Mouse (Mus musculus): ENCODE measurements at regions not wholly inside any gene's neighbourhood (a gene's known extent, or its start where the extent isn't known, plus 50 kb on each side); places are given as distances from the start of the nearest gene placed in this dataset.

DNA sequence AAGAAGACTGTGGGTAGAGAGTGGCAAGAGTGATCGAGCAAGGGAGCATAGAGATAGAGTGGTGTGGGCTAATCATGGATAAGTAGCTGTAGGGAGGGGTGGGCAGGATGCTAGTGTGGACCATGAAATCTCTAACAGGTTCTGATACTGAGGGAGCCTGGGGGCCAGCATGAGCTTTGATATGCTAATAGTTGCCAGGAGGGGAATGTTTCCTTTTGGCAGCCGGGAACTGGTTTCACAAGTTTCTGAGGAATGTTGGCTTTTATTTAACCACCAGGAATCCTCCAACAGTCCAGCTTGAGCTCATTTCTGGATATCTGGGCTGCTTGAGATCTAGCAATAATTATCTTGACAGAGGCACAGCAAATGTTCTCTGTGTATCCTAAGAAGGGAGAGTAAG, 167.7 kb upstream of the Fggy start:
- no peaks in the 10 kb centered on the region for H3K9me3 ChIP-seq (replicated peaks)
- no peak; the same call in 1 of the 2 replicates for ATAC-seq
- no peaks in the 10 kb centered on the region for H3K27me3 ChIP-seq
- no peaks in the 10 kb centered on the region for H3K36me3 ChIP-seq (ENCODE audit: poor library complexity, severe bottlenecking)
- H3K4me3 ChIP-seq, result no peak overlapping the region
- 45% methylated on average over 2 of the region's 2 CpGs for WGBS
- peaks cover 7% of the 10 kb centered on the region; the same call in 1 of the 2 replicates for H3K4me1 ChIP-seq
- no peak overlapping the region for H3K9ac ChIP-seq
- H3K4me2 ChIP-seq, result no peak overlapping the region
- H3K27ac ChIP-seq, result no peak overlapping the region

DNA sequence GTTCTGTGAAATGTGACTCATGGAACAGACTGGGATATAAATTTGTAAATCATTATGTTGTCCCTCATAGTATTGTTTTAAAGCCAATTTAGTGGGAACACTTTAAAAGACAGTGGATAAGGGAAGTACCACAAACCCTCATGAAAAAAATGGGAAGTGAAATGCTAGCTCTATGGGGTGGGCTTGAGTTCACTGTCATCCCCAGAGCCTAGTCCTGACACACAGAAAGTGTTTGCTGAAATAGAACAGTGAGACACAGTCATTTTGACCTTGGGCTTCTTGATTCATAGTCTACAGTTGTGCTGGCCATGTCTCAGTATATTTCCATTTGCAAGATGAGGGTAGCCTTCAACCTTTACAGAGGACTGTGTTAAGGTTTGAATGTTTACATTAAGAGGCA, 166.8 kb upstream of the Fggy start:
- no peaks in the 10 kb centered on the region for H3K36me3 ChIP-seq (ENCODE audit: poor library complexity, severe bottlenecking)
- no peaks in the 10 kb centered on the region for H3K27me3 ChIP-seq
- H3K27ac ChIP-seq, result no peak overlapping the region
- peaks cover 7% of the 10 kb centered on the region; the same call in 1 of the 2 replicates for H3K4me1 ChIP-seq
- ATAC-seq, result no peak
- H3K9ac ChIP-seq, result no peak overlapping the region
- no peak overlapping the region for H3K4me3 ChIP-seq
- no peak overlapping the region for H3K4me2 ChIP-seq
- no peaks in the 10 kb centered on the region for H3K9me3 ChIP-seq (replicated peaks)

DNA sequence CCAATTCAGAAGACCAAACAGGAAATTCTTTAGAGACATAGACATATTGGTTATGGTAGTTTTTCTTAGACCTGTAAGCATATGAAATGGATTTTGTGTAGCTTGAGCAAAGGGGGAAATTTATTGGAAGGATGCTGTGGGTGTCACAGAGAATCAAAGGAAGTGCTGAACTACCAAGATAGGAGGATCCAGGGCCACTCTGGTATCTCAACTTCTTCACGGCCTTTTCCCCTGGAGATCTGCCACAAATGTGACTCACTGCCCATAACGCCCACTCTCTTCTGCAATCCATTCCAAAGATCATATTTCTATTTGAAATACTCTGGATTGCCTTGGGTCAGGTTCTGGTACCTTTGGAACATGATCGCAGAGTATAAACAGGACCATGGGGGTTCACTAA, 161.6 kb upstream of the Fggy start:
- H3K4me1 ChIP-seq, result no peaks in the 10 kb centered on the region
- 91% methylated on average over 3 of the region's 3 CpGs for WGBS
- ATAC-seq, result no peak
- H3K27ac ChIP-seq, result no peak overlapping the region
- H3K4me3 ChIP-seq, result no peak overlapping the region
- H3K4me2 ChIP-seq, result no peak overlapping the region
- no peak overlapping the region for H3K9ac ChIP-seq
- no peaks in the 10 kb centered on the region for H3K9me3 ChIP-seq (replicated peaks)
- H3K36me3 ChIP-seq (ENCODE audit: poor library complexity, severe bottlenecking), result no peaks in the 10 kb centered on the region
- H3K27me3 ChIP-seq, result no peaks in the 10 kb centered on the region

DNA sequence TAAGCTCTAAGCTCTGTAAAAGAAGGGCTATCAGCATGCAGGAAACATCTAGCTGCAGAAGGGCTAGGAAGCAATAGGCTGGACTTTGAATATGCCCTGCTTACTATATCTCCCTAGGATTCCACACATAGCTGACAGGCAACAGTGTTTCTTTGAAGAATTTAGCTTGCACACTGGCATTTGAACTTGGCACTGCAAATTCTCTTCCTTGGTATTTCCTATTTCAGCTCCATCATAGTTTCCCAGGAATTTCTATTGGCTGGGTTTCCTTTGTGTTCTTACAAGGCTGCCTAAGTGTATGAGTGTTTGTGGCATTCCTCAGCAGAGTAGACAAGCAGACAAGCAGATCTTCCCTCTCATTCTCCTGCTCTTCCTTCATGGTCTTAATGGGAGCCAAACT, 159.0 kb upstream of the Fggy start:
- Histone ChIP-seq H3K4me1 (no peaks in the 10 kb centered on the region), H3K27ac (no peak overlapping the region), H3K9ac (no peak overlapping the region), H3K4me2 (no peak overlapping the region), H3K9me3 (replicated peaks) (no peaks in the 10 kb centered on the region), H3K36me3 (ENCODE audit: poor library complexity, severe bottlenecking) (no peaks in the 10 kb centered on the region), H3K27me3 (no peaks in the 10 kb centered on the region), H3K4me3 (no peak overlapping the region)
- ATAC-seq, result no peak

GRCm38 (mm10) chr4:95402273-95402672, 155.0 kb upstream of the Fggy start:
- no peaks in the 10 kb centered on the region for H3K4me1 ChIP-seq
- H3K9me3 ChIP-seq (replicated peaks), result no peaks in the 10 kb centered on the region
- WGBS, result 77% methylated on average over 6 of the region's 6 CpGs
- H3K9ac ChIP-seq, result no peak overlapping the region
- no peak for ATAC-seq
- H3K36me3 ChIP-seq (ENCODE audit: poor library complexity, severe bottlenecking), result no peaks in the 10 kb centered on the region
- H3K4me3 ChIP-seq, result no peak overlapping the region
- H3K27ac ChIP-seq, result no peak overlapping the region
- no peaks in the 10 kb centered on the region for H3K27me3 ChIP-seq
- H3K4me2 ChIP-seq, result no peak overlapping the region

DNA sequence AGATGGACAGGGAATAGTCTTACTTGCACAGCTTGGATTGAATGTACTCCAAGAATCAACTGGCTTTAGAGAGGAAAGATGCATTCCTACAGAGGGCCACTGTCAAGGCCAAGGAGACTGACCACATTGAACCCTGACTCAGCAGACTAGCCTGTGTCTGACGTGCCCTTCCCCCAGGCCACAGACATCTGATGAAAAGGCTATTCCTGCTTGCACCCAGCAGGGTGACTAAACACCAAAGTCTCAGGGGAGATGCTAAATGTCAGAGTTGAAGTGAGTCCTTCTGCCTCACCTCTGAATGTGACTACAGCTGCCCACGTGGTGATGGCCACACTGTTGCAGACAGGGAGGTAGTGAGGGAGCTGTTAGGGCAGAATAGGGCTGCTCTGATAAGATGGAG, 140.2 kb upstream of the Fggy start:
- Histone ChIP-seq H3K27me3 (no peaks in the 10 kb centered on the region), H3K36me3 (ENCODE audit: poor library complexity, severe bottlenecking) (no peaks in the 10 kb centered on the region), H3K27ac (no peak overlapping the region), H3K9me3 (replicated peaks) (0 out of 2 replicates have a peak, but pooled peaks cover 2% of the 10 kb centered on the region), H3K4me1 (no peaks in the 10 kb centered on the region), H3K9ac (no peak overlapping the region), H3K4me2 (no peak overlapping the region), H3K4me3 (no peak overlapping the region)
- WGBS, result 44% methylated on average over 2 of the region's 2 CpGs
- ATAC-seq, result no peak

- Histone ChIP-seq H3K27me3 (no peaks in the 10 kb centered on the region), H3K27ac (no peak overlapping the region), H3K4me1 (no peaks in the 10 kb centered on the region), H3K4me2 (no peak overlapping the region), H3K4me3 (no peak overlapping the region), H3K9ac (no peak overlapping the region), H3K9me3 (replicated peaks) (no peaks in the 10 kb centered on the region), H3K36me3 (ENCODE audit: poor library complexity, severe bottlenecking) (no peaks in the 10 kb centered on the region)
- ATAC-seq, result no peak
- WGBS, result 82% methylated on average over 1 of the region's 1 CpGs
These were observed 130.7 kb upstream of the Fggy start for GRCm38 (mm10) chr4:95426563-95426962.

DNA sequence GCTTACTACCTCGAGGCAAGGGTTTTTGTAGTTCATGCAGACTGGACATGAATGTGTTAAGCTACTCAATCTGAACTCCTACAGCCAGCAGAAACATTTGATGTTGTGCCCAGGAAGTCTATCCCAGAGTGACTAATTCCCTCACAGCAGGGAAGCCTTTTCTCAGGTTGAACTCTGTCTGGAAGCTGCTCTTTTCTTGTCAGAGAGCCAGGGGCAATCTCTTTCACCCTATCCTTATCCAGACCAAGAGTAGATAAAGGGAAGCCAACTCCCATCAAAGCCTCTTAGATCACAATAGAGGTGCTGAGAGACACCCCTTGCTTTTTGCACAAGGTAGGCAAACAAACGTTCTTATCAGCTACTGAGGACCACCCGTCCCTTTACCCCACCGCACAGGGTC, 122.8 kb upstream of the Fggy start:
- ATAC-seq, result no peak
- 16% methylated on average over 4 of the region's 4 CpGs for WGBS
- no peak overlapping the region for H3K4me3 ChIP-seq
- no peaks in the 10 kb centered on the region for H3K36me3 ChIP-seq (ENCODE audit: poor library complexity, severe bottlenecking)
- H3K4me2 ChIP-seq, result no peak overlapping the region
- no peaks in the 10 kb centered on the region for H3K9me3 ChIP-seq (replicated peaks)
- H3K27ac ChIP-seq, result no peak overlapping the region
- H3K4me1 ChIP-seq, result peaks cover 4% of the 10 kb centered on the region; the same call in 1 of the 2 replicates
- no peaks in the 10 kb centered on the region for H3K27me3 ChIP-seq
- H3K9ac ChIP-seq, result no peak overlapping the region

- Histone ChIP-seq H3K36me3 (ENCODE audit: poor library complexity, severe bottlenecking) (no peaks in the 10 kb centered on the region), H3K9me3 (replicated peaks) (no peaks in the 10 kb centered on the region), H3K27ac (no peak overlapping the region), H3K4me1 (peaks cover 4% of the 10 kb centered on the region; the same call in 1 of the 2 replicates), H3K27me3 (no peaks in the 10 kb centered on the region), H3K4me3 (no peak overlapping the region), H3K4me2 (no peak overlapping the region), H3K9ac (no peak overlapping the region)
- WGBS, result 56% methylated on average over 4 of the region's 4 CpGs
- ATAC-seq, result no peak
These were observed 122.2 kb upstream of the Fggy start for GRCm38 (mm10) chr4:95435080-95435479.

- Histone ChIP-seq H3K4me2 (no peak overlapping the region), H3K9me3 (replicated peaks) (no peaks in the 10 kb centered on the region), H3K27ac (no peak overlapping the region), H3K4me1 (peaks cover 2% of the 10 kb centered on the region; the same call in 1 of the 2 replicates), H3K27me3 (no peaks in the 10 kb centered on the region), H3K36me3 (ENCODE audit: poor library complexity, severe bottlenecking) (no peaks in the 10 kb centered on the region), H3K4me3 (no peak overlapping the region), H3K9ac (no peak overlapping the region)
- 14% methylated on average over 1 of the region's 1 CpGs for WGBS
- no peak for ATAC-seq
These were observed 117.5 kb upstream of the Fggy start for GRCm38 (mm10) chr4:95439834-95440233.

GRCm38 (mm10) chr4:95443854-95444811, 113.2 kb upstream of the Fggy start:
- ATAC-seq, result no peak
- Histone ChIP-seq H3K9me3 (replicated peaks) (no peaks in the 10 kb centered on the region), H3K9ac (no peak overlapping the region), H3K36me3 (ENCODE audit: poor library complexity, severe bottlenecking) (no peaks in the 10 kb centered on the region), H3K27me3 (no peaks in the 10 kb centered on the region), H3K4me3 (no peak overlapping the region), H3K4me2 (no peak overlapping the region), H3K4me1 (no peaks in the 10 kb centered on the region), H3K27ac (no peak overlapping the region)
- WGBS, result 51% methylated on average over 12 of the region's 12 CpGs

DNA sequence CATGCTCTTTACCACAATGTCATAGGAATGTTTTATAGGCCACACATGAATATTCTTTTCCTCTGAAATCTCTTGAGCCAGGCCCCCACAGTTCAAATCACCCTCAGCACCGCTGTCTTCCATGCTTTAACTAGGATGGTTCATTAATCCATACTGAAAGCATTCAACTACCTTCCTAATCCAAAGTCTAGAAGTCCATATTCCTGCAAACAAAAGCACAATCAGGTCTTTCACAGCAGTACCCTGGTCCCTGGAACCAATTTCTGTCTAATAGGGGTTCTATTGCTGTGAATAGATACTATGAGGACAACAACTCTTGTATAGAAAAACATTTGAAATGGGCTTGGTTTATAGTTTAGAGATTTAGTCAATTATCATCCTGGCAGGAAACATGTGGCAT, 107.0 kb upstream of the Fggy start:
- no peak overlapping the region for H3K4me2 ChIP-seq
- H3K4me1 ChIP-seq, result no peaks in the 10 kb centered on the region
- H3K4me3 ChIP-seq, result no peak overlapping the region
- no peak overlapping the region for H3K9ac ChIP-seq
- H3K36me3 ChIP-seq (ENCODE audit: poor library complexity, severe bottlenecking), result no peaks in the 10 kb centered on the region
- H3K9me3 ChIP-seq (replicated peaks), result no peaks in the 10 kb centered on the region
- H3K27ac ChIP-seq, result no peak overlapping the region
- H3K27me3 ChIP-seq, result no peaks in the 10 kb centered on the region
- WGBS, result 30% methylated on average over 1 of the region's 1 CpGs
- ATAC-seq, result no peak

GRCm38 (mm10) chr4:95451831-95452230, 105.5 kb upstream of the Fggy start:
- Histone ChIP-seq H3K27ac (no peak overlapping the region), H3K27me3 (no peaks in the 10 kb centered on the region), H3K4me3 (no peak overlapping the region), H3K9ac (no peak overlapping the region), H3K9me3 (replicated peaks) (no peaks in the 10 kb centered on the region), H3K4me2 (no peak overlapping the region), H3K36me3 (ENCODE audit: poor library complexity, severe bottlenecking) (no peaks in the 10 kb centered on the region), H3K4me1 (no peaks in the 10 kb centered on the region)
- 87% methylated on average over 3 of the region's 3 CpGs for WGBS
- no peak for ATAC-seq

Data from forebrain, embryonic 13.5 days (tissue).